Mouse (Mus musculus): Measurements from ENCODE around the gene Cox7a2l.

Cox7a2l gene

DNA sequence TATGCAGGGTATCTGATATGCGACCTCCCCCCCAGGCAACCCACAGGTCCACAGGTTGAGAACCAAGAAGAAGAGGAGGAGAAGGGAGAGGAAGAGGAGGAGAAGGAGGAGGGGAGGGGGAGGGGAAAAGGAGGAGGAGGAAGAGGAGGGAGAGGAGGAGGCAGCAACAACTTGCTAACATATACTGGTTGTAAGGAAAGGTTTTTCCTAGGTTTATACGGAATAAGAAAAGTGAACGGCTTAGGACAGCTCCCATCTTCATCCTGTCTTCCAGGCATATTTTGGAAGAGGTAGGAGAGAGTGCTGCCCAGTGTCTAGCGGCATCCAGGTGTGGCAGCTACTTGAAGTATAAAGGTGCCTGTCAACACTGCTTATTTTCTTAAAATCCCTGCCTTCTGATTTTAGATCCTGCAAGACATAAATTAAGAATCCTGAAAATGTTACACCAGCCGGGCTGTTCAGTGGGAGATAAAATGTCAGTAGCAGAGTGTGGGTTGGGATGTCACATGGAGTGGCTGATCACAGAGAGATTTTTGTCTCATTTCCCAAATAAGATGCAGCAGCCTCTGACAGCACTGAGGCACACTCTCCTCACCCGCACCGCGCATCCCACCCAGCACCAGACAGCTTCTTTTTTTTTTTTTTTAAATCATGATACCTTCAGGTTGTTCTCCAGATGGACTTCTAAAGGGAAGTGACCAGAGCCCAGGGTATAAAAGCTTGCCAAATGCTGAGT is at the start of gene Cox7a2l:
Cox7a2l (minus strand) TSS at position 51 of the 736 bp plus-strand sequence.
- DNase-seq = no peak

DNA sequence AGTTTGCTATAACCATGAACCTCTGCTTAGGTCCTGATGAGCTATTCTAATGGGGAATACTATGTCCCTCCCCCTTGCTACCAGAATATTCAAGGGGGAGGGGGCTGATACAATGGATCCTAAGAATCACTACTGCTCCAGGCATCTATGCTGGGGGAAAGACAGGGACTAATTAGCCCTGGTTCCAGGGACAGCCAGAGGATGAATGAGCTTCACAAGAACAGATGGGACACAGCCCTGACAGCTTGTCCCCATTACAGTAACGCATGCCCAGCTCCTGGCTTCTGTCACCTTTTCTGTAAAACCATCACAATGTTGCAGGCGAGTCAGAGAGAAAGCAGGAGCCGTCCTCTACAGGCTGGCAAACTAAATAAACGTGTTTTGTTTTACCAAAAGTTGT is 48.4 kb upstream of the Cox7a2l start:
- DNase-seq = no peak

DNA sequence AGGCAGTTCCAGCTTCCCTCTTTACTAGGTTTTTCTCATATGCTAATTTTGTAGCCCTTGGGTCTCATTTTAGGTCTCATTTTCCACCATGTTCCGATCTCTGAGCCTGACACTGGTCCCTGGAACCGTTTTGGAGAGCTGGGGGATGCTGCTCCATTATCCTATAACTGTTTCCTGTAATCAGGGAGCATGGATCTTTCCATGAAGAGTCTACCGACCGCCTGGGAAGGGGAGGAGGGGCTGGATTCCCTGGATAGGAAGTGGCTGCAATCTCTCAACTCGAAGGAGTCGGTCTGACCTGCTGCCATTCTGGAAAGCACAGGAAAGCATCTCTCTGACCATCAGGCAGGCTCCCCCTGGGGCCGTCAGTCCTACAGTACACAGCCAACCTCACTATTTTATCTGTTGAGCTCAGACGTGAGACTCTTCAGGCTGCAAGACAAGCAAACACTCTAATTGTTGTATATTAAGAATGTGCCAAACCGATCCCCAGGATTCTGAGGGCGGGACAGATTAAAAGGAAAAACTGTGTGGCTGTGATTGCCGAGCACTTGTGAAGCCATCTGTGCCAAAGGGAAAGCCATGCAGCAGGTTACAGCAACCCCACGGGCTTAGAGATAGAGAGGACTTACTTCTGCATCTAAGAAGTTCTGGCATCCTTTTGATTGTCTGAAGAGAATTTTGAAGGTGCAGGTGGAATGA is 47.1 kb upstream of the Cox7a2l start:
- DNase-seq = no peak

DNA sequence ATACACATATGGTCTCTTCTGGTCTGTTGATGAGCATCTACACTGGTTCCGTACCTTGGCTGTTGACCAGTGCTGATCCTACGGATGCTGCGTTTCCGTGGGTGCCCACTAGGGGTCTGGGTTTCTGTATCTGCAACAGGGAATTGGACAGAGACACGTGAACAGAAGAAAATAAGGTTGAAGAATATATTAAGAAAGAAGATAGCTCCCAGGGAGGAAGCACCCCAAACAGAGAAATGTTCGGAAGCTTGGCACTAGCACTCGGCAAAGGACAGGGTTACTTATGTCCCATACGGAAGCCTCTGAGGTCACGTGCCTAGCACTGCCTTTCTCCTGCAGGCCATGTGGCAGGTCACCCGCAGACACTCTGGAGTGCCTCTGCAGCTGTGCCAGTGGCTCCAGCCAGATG is 46.6 kb upstream of the Cox7a2l start:
- DNase-seq = peak; percentile 55

DNA sequence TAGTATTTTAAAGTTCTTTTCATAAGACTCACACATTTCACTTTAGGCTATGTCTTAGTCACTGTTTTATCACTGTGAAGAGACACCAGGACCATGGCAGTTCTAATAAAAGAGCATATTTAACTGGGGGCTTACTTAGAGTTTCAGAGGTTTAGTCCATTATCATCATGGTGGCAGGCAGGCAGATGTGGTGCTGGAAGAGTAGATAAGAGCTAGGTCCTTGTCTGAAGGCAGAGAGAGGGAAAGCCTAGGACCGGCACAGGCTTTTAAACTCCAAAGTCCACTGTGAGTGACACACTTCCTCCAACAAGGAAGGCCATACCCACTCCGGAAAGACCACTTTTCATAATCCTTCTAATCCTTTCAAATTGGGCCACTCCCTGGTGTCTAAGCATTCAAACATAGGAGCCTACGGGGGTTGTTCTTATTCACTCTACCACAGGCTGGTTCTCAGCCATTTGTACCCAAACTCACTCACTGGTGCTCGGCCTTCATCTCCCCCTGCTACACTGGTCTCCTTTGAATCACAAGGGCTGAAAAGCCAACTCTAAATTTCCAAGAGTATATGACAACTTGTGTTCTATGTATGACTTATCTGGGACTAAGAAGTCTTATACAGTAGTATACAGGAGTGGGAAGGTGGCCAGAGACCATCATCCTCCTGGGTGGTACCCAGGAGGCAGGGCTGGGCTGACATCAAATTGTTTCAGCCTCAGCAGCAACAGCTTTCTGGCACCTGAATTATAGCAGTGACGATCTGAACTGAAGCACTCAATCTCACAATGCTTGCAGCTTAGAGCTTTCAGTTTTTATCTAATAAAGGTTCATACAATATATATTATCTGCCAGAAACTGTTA is 45.3 kb upstream of the Cox7a2l start:
- no peak for DNase-seq

DNA sequence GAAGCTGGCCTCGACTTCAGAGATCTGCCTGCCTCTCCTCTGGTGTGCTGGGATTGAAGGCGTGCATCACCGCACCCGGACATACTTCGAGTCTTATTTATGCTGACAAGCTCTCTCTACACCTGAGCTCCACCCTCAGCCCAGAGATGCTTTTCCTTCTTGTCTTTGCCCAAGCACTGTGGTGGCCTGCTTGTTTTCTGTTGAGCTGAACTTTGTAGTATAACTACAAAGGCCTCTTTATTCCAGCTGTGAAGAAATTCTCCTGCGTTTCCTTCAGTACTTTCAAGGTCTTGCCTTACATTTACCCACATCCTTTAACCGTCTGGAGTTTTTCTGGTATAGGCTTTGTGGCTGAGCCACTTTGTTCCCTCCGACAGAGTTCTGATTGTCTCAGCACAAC is 42.0 kb upstream of the Cox7a2l start:
- no peak for DNase-seq

DNA sequence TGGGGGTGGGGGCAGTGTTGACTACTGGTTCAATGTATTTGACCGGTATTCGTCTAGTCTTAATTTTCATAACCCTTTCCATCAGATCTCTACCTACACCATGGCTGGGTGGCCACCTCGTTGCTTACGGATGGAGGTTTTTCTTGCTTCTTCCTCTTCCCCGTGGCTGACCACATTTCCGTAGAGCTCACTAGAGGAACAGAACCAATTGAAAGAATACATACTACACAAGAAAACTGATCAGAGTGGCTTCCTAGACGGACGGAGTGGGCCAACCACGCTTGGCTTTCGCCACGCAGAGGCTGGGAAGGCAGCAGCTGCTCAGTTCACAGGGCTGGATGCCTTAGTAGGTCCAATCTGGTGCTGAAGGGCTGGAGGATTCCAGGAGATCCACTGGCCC is 38.7 kb upstream of the Cox7a2l start:
- DNase-seq = no peak

DNA sequence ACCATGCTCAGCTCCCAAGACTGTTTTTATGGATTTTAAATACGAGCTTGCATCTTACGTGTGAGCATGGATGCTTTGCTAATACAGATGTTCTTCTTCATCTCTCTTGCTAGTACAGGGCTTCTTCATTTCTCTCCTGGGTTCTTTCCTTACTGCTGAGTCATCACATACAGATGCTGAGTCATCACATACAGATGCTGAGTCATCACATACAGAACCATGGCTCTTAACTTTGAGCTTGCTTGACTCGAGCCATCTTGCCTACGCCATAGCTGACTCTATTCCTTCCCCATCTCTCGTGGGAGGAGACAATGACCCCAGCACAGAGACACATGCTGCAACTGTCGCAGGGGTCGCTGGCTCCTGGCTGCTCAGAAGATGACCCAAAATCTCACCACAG is 37.9 kb upstream of the Cox7a2l start:
- DNase-seq = no peak

DNA sequence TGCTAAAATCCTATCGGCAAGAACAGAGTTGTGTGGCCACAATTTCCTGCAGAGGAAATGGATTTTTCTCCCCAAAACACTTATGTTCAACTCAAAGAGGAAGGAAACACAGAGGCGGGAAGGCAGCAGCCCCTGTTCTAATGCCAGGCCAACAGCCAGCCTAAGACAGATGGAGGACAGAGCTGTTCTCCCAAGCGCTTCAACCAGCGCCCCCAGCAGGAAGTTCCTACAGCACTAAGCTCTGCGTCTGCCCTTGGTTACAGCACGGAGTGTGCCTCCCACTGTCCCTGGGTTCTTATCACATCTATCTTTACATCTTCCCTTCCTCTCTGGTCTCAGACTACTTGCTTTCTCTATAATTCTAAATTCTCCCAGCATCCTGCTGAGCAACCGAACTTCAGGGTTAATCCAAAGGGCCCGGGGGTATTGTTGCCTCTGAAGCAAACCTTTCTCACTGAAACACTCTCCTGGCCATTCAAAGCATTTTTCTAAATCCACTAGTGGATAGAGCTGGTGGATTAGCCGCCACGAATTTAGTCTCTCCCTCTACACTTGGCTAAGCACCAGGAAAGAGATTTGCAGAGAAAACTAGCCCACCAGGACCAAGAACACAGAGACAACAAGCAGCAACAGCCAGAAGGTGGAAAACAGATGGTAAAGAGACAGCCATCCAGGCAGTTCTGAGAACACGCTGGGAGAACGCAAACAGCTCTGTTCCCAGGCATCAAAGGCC is 31.5 kb upstream of the Cox7a2l start:
- DNase-seq = peak; percentile 53

DNA sequence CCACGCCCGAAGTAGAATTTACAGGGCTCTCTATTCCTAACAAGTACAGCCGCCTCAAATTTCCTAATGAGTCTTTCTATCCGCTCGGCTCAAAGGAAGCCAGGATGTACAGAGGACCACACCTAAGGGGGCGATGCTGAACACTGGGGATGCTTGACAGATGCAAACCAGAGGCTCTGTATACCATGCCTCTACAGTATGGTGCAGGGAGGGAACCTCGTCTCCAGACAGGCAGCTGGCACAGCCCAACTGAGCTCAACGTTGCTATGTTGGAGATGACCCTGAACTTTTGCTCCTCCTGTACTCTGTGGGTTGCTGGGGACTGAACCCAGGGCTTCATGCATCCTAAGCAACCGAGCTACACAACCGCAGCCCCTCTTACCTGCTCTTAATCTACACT is 30.0 kb upstream of the Cox7a2l start:
- no peak for DNase-seq

DNA sequence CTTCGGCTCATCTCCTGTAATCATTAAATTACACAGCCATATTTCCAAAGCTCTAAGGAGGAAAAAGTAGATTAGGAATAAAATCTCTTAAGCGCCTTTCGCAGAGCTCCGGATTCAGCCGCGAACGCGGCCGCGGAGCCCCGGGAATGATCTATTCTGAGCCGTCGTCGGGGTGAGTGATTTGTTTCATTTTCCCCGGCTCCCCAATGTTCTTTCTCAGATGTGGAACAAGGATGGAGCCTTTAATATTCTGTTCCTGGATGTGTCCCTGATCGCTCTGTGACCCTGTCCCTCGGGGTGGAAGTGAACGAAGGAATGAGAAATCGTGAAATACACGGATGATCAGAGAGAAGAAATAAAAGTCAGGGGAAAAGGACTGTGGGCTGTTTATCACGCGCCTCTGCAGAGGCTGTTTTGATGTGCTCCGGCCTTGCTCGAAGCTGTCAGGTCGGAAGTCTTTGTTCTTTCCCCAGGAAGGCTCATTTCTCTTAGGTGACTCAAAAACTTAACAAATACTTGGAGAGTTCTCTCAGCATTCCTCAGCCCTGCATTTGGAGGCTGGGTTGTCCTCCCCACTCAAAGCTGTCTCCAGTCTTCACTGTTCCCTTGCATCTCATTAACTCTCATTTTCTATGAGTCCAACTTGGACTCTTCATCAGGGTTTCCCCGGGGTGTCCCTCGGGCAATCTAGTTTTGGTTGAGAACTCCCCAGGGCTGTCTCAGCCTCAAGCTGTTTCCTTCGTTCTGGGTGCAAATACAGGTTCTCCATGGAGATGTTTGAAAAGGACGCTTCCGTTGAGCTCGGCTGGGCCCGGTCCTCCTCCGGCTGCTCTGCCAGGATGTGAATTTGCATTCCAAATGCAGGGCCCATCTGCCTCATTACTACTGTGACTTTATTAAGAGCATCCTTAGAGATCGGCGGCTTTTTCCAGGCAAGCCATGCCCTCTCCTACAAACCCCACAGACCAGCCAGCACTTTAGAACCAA is 28.9 kb upstream of the Cox7a2l start:
- DNase-seq = no peak

DNA sequence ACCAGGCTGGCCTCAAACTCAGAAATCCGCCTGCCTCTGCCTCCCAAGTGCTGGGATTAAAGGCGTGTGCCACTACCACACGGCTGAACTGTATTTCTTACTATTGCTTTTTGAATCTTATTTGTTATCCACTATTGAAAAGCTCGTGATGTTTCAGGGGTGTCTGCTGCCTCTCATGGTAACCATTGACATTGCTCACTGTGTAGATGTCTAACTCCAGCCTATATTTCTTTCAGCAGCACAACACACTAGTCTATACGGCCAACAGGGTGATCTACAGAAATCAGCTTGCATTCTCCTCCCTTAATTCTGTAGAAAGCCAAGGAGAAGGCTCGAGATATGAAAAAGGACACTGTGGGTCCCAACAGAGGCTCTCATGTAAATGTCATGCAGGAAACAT is 28.1 kb upstream of the Cox7a2l start:
- no peak for DNase-seq

DNA sequence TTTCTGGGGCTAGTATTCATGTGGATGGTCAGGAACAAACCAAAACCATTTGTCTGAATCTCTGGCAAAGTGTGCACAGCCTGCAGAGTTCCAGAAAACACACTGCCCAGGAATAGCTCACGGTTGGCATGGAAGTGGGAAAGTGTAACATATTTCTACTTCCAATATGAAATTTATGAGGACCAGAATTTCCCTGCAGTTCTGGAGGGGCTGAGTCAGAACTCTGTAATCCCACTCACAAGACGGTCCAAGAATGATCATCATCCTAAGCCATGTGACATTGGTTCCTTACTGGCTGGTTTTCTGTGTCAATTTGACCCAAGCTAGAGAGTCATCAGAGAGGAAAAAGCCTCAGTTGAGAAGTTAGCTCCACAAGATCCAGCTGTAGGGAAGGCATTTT is 25.3 kb upstream of the Cox7a2l start:
- DNase-seq = no peak

DNA sequence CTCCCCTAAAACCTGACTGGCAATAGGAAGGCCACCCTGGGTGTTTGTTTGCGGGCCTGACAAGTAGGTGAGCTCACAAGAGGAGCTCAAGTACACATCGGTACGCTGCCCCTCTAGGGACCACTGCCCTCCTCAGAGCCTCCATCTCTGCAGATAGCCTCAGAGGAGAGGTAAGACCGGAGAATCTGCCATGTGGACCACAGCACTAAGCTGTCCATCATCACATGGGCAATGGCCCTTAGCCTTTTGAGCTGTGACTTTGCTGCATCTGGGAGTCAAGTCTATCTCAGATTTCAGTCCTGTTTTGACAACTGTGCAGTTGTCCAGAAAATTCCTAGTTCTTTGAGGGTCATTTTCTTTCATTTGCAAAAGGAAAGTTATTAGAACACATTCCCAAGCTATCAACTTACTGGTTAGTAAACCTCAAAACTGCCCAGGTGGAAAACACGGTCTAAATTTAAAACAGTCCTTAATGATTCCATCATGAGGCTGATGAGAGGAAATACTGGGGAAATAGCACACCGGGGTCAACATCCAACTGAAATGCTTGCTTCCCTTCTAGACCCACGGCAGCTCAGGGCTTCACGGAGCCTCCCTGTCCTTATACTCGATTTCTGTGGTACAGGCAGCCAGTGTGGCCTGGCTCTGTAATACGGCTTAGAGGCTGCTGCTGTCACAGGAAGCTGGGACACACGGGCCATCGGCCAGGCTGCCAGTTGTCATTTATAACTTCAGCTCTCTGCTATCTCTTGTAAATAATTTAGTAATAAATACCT is 22.3 kb upstream of the Cox7a2l start:
- no peak for DNase-seq

DNA sequence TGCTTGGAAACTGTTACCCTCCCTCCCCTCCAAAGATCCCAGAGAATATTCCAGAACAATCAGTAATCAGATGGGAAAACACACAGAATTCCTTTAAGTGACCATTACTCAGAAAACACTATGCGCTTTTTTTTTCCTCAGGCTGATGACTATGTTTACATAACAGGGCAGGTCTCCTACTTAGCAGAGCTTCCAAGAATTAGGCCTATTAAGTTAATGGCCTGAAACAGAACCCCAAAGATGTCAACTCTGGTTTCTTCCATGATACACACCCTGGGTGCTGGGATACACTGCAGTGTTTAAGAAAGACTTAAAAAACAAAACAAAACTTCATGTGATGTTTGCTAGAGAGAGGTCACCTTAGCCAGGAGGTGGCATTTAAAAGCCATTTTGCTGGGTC is 21.6 kb upstream of the Cox7a2l start:
- DNase-seq = no peak

DNA sequence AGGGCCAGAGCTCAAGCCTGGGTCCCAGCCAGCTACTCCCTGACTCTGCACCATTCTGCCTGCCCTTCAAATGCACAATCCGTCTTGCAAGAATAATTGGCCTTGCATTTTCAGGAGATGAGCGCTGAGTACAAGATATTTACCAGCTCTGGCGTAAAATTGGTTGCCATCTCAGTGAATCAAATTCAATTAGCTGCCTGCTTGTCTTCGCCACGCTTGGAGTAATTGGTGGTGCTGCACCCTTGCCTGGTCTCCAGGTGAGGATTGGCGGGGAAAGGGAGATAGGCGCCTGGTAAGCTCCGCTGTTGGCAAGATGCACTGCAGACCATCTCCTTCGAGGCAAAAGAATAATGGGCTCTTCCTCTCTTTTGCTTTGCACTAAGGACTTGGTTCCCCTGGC is 21.0 kb upstream of the Cox7a2l start:
- no peak for DNase-seq

DNA sequence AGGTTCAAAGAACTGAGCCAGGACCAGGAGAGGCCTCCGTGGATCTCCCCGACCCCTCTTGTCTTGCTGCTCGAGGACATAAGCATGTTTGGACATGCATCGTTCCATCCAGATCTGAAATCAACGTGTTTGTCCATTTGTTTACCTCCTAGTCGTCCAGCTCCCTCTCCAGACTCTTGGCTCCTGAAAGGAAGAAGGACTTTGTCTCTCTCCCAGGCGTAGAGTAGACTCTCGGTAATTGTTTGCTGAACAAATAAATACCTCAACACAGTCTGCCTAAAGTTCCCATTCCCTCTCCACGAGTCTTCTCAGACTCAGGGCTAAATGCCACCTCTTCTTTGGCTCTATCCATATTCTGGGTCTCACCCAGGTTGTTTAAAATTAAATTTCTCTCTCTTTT is 16.0 kb upstream of the Cox7a2l start:
- no peak for DNase-seq

DNA sequence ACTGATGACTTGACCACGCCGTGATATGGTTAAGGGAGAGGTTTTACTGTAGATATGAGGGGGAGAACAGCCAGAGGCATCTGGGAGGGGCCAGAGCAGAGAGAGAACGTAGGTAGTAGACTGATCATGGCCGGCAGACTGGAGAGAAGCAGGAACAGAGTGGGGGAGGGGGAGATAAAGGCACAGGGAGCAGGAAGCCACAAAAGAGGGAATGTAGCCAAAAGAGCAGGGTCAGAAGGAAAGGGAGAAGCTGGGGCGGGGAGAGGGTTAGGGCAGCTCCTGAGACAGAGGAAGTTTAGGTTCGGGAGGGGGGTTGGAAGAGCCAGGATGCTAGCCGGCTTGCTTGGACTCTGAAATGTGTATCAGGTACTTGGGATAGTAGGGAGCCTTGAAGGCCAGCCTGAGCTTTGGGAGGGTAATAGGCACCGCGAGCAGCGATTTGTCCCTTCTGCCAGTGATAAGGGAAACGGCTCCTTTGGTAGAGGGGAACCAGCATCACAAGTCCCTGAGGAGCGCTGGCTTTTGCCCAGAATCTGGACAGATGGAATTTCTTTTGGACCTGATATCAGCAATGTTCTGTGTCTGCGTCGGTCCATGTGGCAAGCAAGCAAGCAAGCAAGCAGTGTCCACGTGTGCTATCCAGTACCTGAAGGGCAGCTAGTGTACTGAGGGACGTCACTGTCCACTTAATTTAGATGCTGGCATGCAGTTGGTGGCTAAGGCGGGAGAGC is 10.7 kb upstream of the Cox7a2l start:
- no peak for DNase-seq

DNA sequence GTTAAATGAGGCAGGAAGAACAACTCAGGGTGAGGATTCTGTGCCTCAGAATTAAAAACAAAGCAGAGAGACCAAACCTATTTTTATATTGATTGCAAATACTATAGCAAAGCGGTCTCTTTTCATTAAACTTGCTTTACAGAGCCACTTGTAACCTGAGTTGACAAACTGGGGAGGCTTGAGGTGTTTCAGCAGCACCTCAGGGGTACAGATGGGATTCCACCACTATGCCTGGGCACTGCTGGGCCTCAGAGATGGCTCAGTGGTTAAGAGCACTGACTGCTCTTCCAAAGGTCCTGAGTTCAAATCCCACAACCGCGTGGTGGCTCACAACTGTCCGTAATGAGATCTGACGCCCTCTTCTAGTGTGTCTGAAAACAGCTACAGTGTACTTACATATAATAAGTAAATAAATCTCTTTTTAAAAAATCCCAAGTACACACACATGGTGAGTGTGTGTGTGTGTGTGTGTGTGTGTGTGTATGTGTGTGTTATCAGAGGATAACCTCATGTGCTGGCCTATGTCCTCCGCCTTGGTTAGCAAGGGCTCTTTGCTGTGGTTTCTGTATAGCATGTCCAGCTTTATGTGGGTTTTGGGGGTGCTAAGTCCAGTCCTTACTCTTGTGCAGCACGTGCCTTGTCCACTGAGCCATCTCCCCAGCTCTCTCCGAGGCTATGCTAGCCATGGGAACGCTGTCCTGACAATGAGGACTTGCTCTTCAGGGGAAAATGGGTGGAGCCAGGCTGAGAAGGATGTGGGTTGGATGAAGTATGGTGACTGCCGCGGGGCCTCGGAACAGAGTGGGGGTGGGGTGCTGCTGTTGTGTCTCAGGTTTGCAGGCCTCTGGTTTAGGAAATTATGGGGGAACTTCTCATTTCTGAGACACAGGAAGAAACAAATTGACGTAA is 9.7 kb upstream of the Cox7a2l start:
- no peak for DNase-seq

Measured in right cerebral cortex, postnatal 14 days (tissue).